Mouse (Mus musculus): Measurements from ENCODE around the gene Usp22. TPM values are rescaled to one million over a fixed set of nuclear protein-coding genes. Genes with fewer than 3 reads are reported as not detected.

Usp22 gene
- 28.5 and 30.8 TPM in 2 replicates for polyA plus RNA-seq (2016; fragmentation: Nextera tagmentation; extraction: Ambion mirVana)

GRCm38 (mm10) chr11:61174821-61175658 is at the start of gene Usp22:
Gene Usp22 (minus strand): TSS chr11:61175055.
- no peaks in the 10 kb centered on the region for H3K36me3 ChIP-seq
- H3K27me3 ChIP-seq (replicated peaks) = no peaks in the 10 kb centered on the region
- H3K4me3 ChIP-seq = peak within 1 kb of the TSS; percentile 85
- 1% methylated on average over 69 of the region's 69 CpGs for WGBS (ENCODE audit: insufficient replicate concordance)
- H3K9me3 ChIP-seq (replicated peaks) = no peaks in the 10 kb centered on the region
- H3K4me2 ChIP-seq = peak within 1 kb of the TSS; percentile 100
- peak within 1 kb of the TSS; percentile 96 for H3K9ac ChIP-seq
- H3K4me1 ChIP-seq = peaks cover 23% of the 10 kb centered on the region
- ATAC-seq = peak; percentile 97
- peak within 1 kb of the TSS; percentile 89 for H3K27ac ChIP-seq

GRCm38 (mm10) chr11:61224234-61224744 is 49.4 kb upstream of the Usp22 start:
- Histone ChIP-seq H3K9ac (no peak overlapping the region), H3K4me3 (no peak overlapping the region), H3K9me3 (replicated peaks) (no peaks in the 10 kb centered on the region), H3K4me1 (peaks cover 6% of the 10 kb centered on the region), H3K4me2 (no peak overlapping the region), H3K27me3 (replicated peaks) (no peaks in the 10 kb centered on the region; the same call in 1 of the 2 replicates), H3K27ac (no peak overlapping the region), H3K36me3 (no peaks in the 10 kb centered on the region)
- no peak for ATAC-seq
- 59% methylated on average over 6 of the region's 6 CpGs for WGBS (ENCODE audit: insufficient replicate concordance)

GRCm38 (mm10) chr11:61222971-61223745 is 48.3 kb upstream of the Usp22 start:
- Histone ChIP-seq H3K27me3 (replicated peaks) (no peaks in the 10 kb centered on the region; the same call in 1 of the 2 replicates), H3K4me3 (no peak overlapping the region), H3K4me1 (peaks cover 6% of the 10 kb centered on the region), H3K9ac (no peak overlapping the region), H3K4me2 (no peak overlapping the region), H3K9me3 (replicated peaks) (no peaks in the 10 kb centered on the region), H3K36me3 (no peaks in the 10 kb centered on the region), H3K27ac (no peak overlapping the region)
- ATAC-seq = no peak
- WGBS (ENCODE audit: insufficient replicate concordance) = 63% methylated on average over 9 of the region's 9 CpGs

- peaks cover 6% of the 10 kb centered on the region for H3K4me1 ChIP-seq
- H3K9me3 ChIP-seq (replicated peaks) = no peaks in the 10 kb centered on the region
- H3K4me3 ChIP-seq = no peak overlapping the region
- no peak overlapping the region for H3K27ac ChIP-seq
- H3K4me2 ChIP-seq = no peak overlapping the region
- H3K9ac ChIP-seq = no peak overlapping the region
- no peak for ATAC-seq
- no peaks in the 10 kb centered on the region for H3K27me3 ChIP-seq (replicated peaks)
- H3K36me3 ChIP-seq = no peaks in the 10 kb centered on the region
- WGBS (ENCODE audit: insufficient replicate concordance) = 62% methylated on average over 1 of the region's 1 CpGs
These were observed 47.2 kb upstream of the Usp22 start for GRCm38 (mm10) chr11:61222007-61222406.

- H3K9ac ChIP-seq = no peak overlapping the region
- no peak overlapping the region for H3K27ac ChIP-seq
- no peak overlapping the region for H3K4me3 ChIP-seq
- peaks cover 6% of the 10 kb centered on the region for H3K4me1 ChIP-seq
- WGBS (ENCODE audit: insufficient replicate concordance) = 40% methylated on average over 9 of the region's 9 CpGs
- H3K4me2 ChIP-seq = no peak overlapping the region
- no peaks in the 10 kb centered on the region for H3K9me3 ChIP-seq (replicated peaks)
- no peak for ATAC-seq
- no peaks in the 10 kb centered on the region for H3K27me3 ChIP-seq (replicated peaks)
- no peaks in the 10 kb centered on the region for H3K36me3 ChIP-seq
These were observed 45.5 kb upstream of the Usp22 start for GRCm38 (mm10) chr11:61220156-61220881.

- no peak overlapping the region for H3K4me2 ChIP-seq
- ATAC-seq = no peak
- no peaks in the 10 kb centered on the region for H3K4me1 ChIP-seq
- H3K9me3 ChIP-seq (replicated peaks) = no peaks in the 10 kb centered on the region
- H3K27me3 ChIP-seq (replicated peaks) = peaks cover 33% of the 10 kb centered on the region
- no peak overlapping the region for H3K9ac ChIP-seq
- 63% methylated on average over 3 of the region's 3 CpGs for WGBS (ENCODE audit: insufficient replicate concordance)
- H3K4me3 ChIP-seq = no peak overlapping the region
- H3K36me3 ChIP-seq = no peaks in the 10 kb centered on the region
- no peak overlapping the region for H3K27ac ChIP-seq
These were observed 41.1 kb upstream of the Usp22 start for GRCm38 (mm10) chr11:61215936-61216335.

GRCm38 (mm10) chr11:61212102-61212501 is 37.2 kb upstream of the Usp22 start:
- Histone ChIP-seq H3K27me3 (replicated peaks) (peaks cover 48% of the 10 kb centered on the region), H3K36me3 (no peaks in the 10 kb centered on the region), H3K9ac (no peak overlapping the region), H3K9me3 (replicated peaks) (no peaks in the 10 kb centered on the region), H3K4me2 (no peak overlapping the region), H3K4me1 (no peaks in the 10 kb centered on the region), H3K27ac (no peak overlapping the region), H3K4me3 (no peak overlapping the region)
- 29% methylated on average over 20 of the region's 20 CpGs for whole genome bisulfite sequencing (ENCODE audit: insufficient replicate concordance)
- ATAC-seq = no peak

GRCm38 (mm10) chr11:61208316-61208715 is 33.5 kb upstream of the Usp22 start:
- Histone ChIP-seq H3K9ac (no peak overlapping the region), H3K36me3 (no peaks in the 10 kb centered on the region), H3K27me3 (replicated peaks) (peaks cover 39% of the 10 kb centered on the region), H3K9me3 (replicated peaks) (no peaks in the 10 kb centered on the region), H3K27ac (no peak overlapping the region), H3K4me2 (no peak overlapping the region), H3K4me1 (no peaks in the 10 kb centered on the region), H3K4me3 (no peak overlapping the region)
- 58% methylated on average over 10 of the region's 10 CpGs for WGBS (ENCODE audit: insufficient replicate concordance)
- no peak for ATAC-seq

- ATAC-seq = no peak
- H3K4me3 ChIP-seq = no peak within 1 kb of the TSS
- 54% methylated on average over 10 of the region's 10 CpGs for WGBS (ENCODE audit: insufficient replicate concordance)
- no peaks in the 10 kb centered on the region for H3K36me3 ChIP-seq
- no peak within 1 kb of the TSS for H3K9ac ChIP-seq
- no peaks in the 10 kb centered on the region for H3K9me3 ChIP-seq (replicated peaks)
- H3K4me1 ChIP-seq = no peaks in the 10 kb centered on the region
- H3K27me3 ChIP-seq (replicated peaks) = peaks cover 32% of the 10 kb centered on the region
- H3K4me2 ChIP-seq = no peak within 1 kb of the TSS
- no peak within 1 kb of the TSS for H3K27ac ChIP-seq
These were observed 32.8 kb upstream of the Usp22 start, which contains the start of gene Aldh3a1 for GRCm38 (mm10) chr11:61207487-61208246. Gene Aldh3a1 (plus strand): TSS chr11:61207537.

GRCm38 (mm10) chr11:61206136-61206535 is 31.3 kb upstream of the Usp22 start:
- peaks cover 17% of the 10 kb centered on the region for H3K27me3 ChIP-seq (replicated peaks)
- H3K36me3 ChIP-seq = no peaks in the 10 kb centered on the region
- H3K27ac ChIP-seq = no peak overlapping the region
- ATAC-seq = no peak
- no peak overlapping the region for H3K9ac ChIP-seq
- WGBS (ENCODE audit: insufficient replicate concordance) = 77% methylated on average over 3 of the region's 3 CpGs
- no peak overlapping the region for H3K4me3 ChIP-seq
- H3K4me1 ChIP-seq = no peaks in the 10 kb centered on the region
- no peak overlapping the region for H3K4me2 ChIP-seq
- no peaks in the 10 kb centered on the region for H3K9me3 ChIP-seq (replicated peaks)
